Mouse (Mus musculus): ENCODE results near the gene Msx1.

Gene Msx1

GRCm38 (mm10) chr5:37825611-37826445 lies 1.4 kb upstream of the Msx1 start:
- DNase-seq (ENCODE audit: low spot score): no peak

GRCm38 (mm10) chr5:37825111-37825600 lies 773 bp upstream of the Msx1 start:
- DNase-seq (ENCODE audit: low spot score): no peak

DNA sequence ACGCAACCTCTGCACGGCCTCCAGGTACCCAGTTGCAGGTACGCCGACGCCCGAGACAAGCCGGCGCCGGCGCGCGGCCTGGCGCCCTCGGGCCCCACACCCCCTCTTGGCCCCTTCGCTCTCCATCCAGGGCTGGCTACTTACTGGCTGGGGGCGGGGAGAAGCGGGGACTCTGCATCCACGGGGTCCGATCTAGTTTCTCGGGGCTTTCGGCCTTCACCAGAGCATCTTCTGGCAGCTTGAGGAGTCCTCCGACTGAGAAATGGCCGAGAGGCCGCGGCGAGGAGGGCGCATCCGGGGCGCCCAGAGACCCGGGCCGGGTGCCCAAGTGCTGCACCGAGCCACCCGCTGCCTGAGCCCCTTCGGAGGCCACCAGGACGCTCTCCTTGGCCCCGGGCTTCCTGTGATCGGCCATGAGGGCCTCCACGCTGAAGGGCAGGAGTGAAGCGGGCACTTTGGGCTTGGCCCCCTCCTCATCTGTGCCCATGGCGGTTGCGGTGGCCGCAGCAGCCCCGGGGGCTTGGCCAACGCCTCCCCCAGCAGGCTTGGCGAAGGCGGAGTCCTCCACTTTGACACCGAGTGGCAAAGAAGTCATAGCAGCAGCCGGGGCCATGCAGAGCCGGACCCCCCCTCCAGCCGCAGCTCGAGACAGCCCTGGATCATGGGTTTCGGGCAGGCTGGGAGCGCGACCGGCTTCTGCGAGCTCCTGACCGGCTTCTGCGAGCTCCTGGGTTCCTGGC lies 492 bp downstream of the Msx1 start:
- no peak for DNase-seq (ENCODE audit: low spot score)

DNA sequence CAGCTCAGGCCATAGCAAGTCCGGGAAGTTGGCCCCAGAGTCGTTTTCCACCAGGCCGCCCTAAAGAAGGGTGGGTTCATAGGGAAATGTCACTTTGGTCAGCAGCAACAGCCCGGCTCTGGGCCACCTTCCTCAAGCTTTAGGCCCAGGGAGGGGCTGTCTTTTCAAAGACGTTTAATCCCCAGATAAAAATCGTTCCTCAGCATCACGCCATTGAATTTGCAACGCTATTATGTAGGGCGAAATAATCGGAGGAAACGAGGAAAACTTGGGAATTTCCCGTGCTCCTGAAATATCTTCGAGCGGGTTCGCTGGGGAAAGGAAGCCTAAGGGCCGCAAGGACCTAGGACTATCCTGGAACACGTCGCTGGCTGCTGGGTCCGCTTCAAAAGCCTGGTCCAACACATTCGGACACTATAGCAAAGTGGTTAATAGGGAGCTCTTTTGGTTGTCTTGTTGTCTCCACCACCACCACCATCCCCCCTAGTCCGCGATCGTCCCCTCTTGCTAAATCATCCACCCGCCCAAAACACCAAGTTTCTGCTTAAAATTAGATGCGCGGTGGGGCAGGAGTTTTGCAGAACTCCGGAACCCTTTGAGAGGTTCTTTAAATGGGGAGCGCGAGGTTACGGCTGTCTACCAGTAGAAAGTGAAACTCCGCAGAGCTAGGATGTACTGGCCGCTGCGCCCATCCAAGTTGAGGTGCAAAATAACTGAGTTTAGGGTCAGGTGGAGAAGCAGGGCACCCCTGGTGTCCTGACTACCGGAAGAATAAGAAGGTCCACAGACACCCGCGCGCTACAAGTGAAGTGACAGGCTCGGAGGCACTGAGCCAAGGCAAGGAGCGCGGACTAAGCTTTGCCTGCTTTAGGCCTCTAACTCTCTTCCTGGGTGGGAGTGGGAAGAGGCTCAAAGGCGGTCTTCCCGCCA lies 1.3 kb downstream of the Msx1 start:
- DNase-seq (ENCODE audit: low spot score): no peak

DNA sequence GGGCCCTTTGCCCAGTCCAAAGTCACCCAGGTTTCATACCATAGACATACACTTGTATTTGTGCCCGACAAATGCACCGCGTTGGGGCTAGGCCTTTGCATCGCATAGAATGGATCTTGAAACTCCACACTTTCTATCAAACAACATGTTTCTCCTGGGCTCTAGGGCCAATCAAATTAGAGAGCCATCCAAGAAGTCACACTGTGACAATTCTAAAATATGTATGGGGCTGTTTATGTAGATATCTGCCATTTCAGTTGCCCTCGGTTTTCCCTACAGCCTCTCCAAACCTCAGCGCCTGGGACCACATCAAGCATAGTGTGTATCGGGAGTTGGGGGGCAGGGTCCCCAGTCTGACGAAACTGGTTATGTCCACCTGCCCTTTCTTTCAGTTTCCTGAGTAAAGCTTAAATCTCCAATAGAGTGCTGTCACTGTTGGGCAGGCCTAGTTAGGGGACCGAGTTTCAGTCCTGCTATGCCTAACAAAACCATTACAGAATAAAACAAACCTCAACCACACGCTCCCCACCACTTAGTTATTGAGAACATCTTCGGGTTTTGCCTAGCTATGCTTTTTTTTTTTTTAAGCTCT lies 2.2 kb downstream of the Msx1 start:
- DNase-seq (ENCODE audit: low spot score): no peak

DNA sequence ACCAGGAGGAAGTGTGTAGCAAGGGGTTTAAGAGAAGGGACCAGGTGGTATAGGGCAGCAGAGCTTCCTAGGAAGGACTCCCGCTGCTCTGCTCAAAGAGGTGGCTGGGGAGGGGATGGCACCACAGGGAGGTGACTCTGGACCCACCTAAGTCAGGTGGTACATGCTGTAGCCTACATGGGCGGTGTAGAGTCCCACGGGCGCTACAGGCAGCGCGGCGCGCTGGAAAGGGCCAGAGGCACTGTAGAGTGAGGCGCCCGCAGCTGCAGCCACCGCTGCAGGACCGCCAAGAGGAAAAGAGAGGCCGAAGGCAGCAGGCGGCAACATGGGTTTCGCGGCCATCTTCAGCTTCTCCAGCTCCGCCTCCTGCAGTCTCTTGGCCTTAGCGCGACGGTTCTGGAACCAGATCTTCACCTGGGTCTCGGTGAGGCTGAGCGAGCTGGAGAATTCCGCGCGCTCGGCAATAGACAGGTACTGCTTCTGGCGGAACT lies 3.2 kb downstream of the Msx1 start:
- no peak for DNase-seq (ENCODE audit: low spot score)

DNA sequence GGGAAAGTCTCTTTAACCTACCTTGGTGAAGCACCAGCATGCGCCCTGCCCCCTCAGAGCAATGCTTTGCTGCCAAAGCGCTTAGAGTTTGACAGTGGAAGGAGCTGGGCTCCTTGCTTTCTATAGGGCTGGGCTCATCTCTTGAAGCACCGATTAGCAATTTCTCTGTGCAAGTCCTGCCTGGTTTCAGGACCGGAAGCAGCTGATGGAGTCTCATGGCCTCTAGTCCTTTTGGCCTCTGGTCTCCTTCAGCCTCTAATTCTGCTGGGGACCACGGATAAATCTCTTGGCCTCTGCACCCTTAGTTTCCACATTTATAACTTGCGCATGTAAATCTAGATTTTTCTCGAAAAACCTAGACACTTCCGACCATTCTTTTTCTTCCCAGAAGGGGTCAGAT lies 3.7 kb downstream of the Msx1 start:
- no peak for DNase-seq (ENCODE audit: low spot score)

DNA sequence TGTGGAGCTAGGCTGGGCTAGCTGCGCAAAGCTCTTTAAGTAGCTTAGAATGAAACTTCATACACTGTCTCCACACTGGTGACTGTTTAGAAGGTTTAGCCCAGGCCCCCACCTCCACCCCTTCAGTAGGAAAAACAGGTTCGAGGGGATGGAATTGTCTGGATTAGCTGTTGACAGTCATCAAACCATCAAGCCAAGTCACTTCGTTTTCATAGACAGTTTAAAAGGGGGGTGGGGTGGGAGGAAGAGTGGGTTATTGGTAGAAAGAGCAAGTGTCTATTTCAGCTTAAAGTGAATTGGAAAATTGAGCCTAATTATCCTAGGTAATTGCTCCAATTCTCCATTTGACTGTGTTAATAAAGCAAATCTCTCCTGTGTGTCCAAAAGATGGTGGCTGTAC lies 4.4 kb downstream of the Msx1 start:
- no peak for DNase-seq (ENCODE audit: low spot score)

DNA sequence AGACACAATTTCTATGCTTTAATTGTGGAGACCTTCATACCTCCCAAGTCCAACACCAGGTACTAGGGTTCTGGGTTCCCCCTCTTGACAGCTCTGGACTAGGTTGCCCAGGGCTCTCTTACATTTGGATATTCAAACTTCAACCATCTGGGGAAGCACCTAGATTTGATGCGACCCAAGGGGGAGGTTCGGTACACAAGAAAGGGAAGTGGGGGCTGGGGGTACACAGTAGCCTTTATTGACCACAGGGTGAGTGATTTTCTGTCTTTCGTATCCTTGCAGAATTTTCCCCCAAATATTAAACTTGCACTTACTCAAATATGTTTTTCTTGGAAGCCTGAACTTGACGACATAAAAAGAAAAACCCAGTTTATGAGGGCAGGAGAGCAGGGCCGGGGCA lies 4.8 kb downstream of the Msx1 start:
- no peak for DNase-seq (ENCODE audit: low spot score)

DNA sequence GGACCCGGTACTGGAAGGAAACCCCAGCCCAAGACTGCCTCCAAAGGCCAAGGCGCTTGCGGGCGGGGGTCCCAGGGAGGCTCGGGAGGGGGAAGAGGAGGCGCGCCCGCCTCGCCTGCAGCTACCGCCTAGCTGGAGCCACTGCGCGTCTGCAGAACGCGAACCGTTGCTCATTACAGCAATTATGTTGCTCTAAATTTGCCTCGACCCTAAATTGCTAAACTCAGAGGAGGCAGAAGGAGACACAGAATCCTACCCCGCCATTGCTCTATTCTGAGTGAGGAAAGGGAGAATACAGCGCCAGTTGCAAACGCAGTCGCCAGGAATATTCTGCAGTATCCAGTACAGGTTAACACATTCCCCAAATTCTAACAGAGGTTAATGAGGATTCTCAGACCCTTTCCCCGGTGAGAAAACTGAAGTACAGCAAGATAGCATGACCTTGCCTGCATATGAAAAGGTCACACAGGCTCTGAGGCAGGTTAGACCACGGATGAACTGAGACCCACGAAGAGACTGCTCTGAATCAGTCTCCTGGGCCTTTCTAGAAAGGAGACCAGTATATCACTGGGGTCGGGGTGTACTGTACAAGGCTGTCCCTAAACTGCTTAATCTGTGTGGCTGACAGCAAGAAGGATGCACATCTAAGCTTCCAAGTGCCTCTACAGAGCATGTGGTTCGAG lies 5.7 kb downstream of the Msx1 start:
- no peak for DNase-seq (ENCODE audit: low spot score)

DNA sequence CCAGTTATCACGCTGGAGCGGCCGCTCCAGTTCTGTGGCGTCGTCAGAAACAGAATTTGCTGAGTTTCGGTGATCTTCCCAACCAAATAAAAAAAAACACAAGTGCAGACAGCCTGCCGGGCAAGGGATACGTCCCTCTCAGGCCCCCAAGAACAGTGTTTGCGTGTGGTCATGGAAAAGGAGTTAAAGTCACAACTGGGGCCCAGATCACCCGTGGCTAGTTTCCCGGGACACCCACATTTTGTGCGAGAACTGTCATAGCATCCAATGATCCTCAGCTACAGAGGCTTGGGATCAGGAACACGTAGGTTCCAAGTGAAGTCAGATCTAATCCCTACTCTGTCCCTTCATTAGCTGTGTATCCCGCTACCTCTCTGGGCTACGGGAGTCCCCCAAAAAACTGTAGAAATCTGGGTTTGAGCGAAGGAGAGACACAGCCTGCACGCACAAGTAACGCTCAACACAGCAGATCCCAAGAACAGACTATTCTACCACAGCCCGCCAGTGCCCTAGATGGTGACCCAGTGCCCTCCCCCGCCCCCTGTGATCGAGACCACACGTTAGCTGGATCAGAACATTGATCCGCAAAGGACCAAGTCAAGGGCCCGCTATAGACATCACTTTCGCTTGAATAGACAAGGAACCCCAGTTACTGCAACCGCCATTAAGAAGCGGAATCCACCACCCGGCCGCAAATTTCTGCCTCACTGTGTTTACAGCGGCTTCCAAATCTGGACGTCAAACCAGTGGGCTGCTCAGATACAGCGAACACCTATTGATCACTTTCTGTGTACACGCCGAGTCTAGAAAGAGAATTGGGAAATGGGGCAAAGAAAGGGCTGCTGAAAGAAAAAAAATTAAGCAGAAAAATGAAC lies 6.5 kb downstream of the Msx1 start:
- DNase-seq (ENCODE audit: low spot score): no peak

- DNase-seq (ENCODE audit: low spot score): peak; percentile 53
Measured at GRCm38 (mm10) chr5:37816907-37817657, 7.3 kb downstream of the Msx1 start.

DNA sequence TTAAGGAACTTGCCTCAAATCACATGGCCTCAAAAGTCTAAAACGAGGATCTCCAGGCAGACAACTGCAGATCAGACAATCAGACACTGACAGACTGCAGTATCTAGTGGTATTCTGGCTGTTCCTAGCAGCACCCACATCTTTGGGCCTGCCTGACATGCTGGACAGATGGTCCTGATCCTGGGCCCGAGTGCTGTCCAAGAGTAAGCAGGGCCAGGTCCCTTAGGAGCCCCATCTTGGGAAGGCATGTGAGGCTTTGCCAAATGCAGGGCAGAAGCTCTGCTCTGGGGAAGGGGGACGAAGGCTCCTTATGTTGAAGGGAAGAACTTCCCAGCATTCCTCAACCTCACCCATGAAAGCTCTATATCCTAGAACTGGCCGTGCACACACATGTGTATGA lies 8.5 kb downstream of the Msx1 start:
- no peak for DNase-seq (ENCODE audit: low spot score)

DNA sequence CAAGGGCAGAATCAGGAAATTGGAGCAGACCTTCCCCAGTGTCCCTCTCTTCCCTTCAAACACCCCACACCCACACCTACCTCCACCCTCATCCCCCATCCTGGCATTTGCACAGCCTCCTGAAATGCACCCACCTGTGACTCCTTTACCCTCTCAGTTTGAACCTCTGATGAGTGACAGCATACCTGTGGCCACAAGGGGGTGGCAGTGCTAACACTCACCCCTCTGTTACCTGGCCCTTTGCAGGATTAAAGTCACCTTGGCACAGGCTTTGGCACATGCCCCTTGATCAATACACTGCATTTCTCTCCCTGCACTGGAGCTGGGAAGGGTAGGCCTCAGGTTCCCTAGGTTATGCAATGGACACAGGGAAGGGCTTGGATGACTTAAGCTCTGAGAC lies 10.2 kb downstream of the Msx1 start:
- no peak for DNase-seq (ENCODE audit: low spot score)

GRCm38 (mm10) chr5:37805291-37805690 lies 19.1 kb downstream of the Msx1 start:
- DNase-seq (ENCODE audit: low spot score): no peak

- no peak for DNase-seq (ENCODE audit: low spot score)
Measured at GRCm38 (mm10) chr5:37804512-37805118, 19.8 kb downstream of the Msx1 start.

DNA sequence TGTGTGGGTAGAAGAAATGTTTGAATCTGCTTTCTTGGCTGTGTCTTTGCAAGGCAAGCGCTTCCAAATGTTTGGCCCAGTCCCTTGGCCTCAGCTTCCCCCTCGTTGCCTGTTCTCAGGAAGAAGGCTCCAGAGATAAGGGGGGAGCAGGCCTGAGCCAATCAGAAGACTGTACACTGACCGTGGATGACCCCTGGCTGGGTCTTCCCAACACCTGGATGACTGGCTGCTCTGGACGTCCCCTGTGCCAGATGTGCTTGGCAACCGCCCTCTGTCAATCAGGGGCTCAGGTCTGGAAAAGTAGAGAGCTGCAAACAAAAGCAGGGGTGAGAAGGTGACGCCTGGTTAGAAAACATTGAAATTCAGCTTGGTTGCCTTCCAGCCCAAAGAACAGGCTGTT lies 27.1 kb downstream of the Msx1 start:
- DNase-seq (ENCODE audit: low spot score): no peak

DNA sequence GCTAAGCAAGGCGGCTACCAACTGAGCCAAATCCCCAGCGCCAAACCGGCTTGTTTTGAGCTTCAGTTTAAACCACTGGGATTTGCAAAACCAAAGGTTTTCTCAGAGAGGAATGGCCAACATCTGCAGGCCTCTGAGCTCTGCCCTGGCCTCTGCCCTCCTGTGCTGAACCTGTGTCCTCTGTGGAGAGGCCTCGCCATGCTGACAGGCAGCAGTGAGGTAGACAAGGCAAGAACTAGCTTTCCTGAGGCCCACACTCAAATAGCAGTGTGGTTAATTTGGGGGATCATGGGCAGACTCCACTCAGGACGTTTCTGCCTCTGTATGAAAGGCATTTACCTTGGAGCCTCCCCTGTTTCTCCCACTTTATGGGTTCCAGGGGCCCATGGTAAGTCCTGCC lies 27.6 kb downstream of the Msx1 start:
- DNase-seq (ENCODE audit: low spot score): no peak

- no peak for DNase-seq (ENCODE audit: low spot score)
Measured at GRCm38 (mm10) chr5:37795691-37796090, 28.7 kb downstream of the Msx1 start.
